Mouse (Mus musculus) midbrain, embryonic 11.5 days (tissue): Measurements from ENCODE around the gene Psma6. TPM values are rescaled to one million over a fixed set of nuclear protein-coding genes. Genes with fewer than 3 reads are reported as not detected.

ENCODE experiments used
- ATAC-seq: fragments of 200-750 bp; cut with Nextera tagmentation; 2 replicates; pipeline ENCODE4 v1.8.0; 2017; ENCODE audit warnings: moderate TSS enrichment, moderate library complexity; ENCODE audit not compliant: low FRiP score
- DNase-seq: peaks from one replicate; pipeline ENCODE4 v3.0.0; 2015; ENCODE audit warnings: low spot score; ENCODE audit errors: missing footprints
- H3K27ac ChIP-seq: fragments of 300-500 bp; sonication (generic); 2 replicates; pipeline ENCODE4 v1.5.1; 2014; ENCODE audit warnings: low read depth, low read length
- H3K27me3 ChIP-seq: fragments of 300-500 bp; sonication (generic); 2 replicates; pipeline ENCODE4 v1.6.1; 2014; ENCODE audit warnings: mild to moderate bottlenecking, low read length, moderate library complexity, mixed read lengths; ENCODE audit not compliant: control insufficient read depth, insufficient read depth
- H3K36me3 ChIP-seq: fragments of 300-500 bp; sonication (generic); 2 replicates; pipeline ENCODE4 v1.6.1; 2014; ENCODE audit warnings: mild to moderate bottlenecking, low read length, moderate library complexity, mixed read lengths; ENCODE audit not compliant: control insufficient read depth, insufficient read depth
- H3K4me1 ChIP-seq: fragments of 300-500 bp; sonication (generic); 2 replicates; pipeline ENCODE4 v1.6.1; 2014; ENCODE audit warnings: low read length; ENCODE audit not compliant: control insufficient read depth, insufficient read depth
- H3K4me2 ChIP-seq: fragments of 300-500 bp; sonication (generic); 2 replicates; pipeline ENCODE4 v1.6.1; 2014; ENCODE audit warnings: mild to moderate bottlenecking, moderate library complexity
- H3K4me3 ChIP-seq: fragments of 300-500 bp; sonication (generic); 2 replicates; pipeline ENCODE4 v1.5.1; 2014; ENCODE audit warnings: low read depth, low read length
- H3K9ac ChIP-seq: fragments of 300-500 bp; sonication (generic); 2 replicates; pipeline ENCODE4 v1.6.1; 2014; ENCODE audit warnings: low read length
- H3K9me3 ChIP-seq: fragments of 300-500 bp; sonication (generic); 2 replicates; pipeline ENCODE4 v1.6.1; 2016; ENCODE audit warnings: low read length; ENCODE audit not compliant: control insufficient read depth
- WGBS: fragments of 180-500 bp; shearing (Covaris S2); extraction: QIAGEN DNeasy Blood & Tissue Kit; methylation state at CpG from one replicate; pipeline ENCODE4 v1.1.7; 2014; 5-methylcytosine and 5-hydroxymethylcytosine counted together
- polyA plus RNA-seq: library from polyadenylated mRNA; unstranded; fragments of >200 nt; fragmentation: Nextera tagmentation; extraction: Ambion mirVana; gene quantifications from 2 replicates; pipeline ENCODE4 v1.2.1, GENCODE M21; 2014

The Psma6 gene
- polyA plus RNA-seq, 1 experiment from 2014 or later = 513 TPM

GRCm38 (mm10) chr12:55398240-55399127 is 14.5 kb downstream of the Psma6 start:
- peak overlapping the region; percentile 73 for H3K9ac ChIP-seq
- DNase-seq (peak; percentile 99), ATAC-seq (peak; percentile 99)
- H3K27ac ChIP-seq = peak overlapping the region; percentile 69
- WGBS = under 1% methylated on average over 51 of the region's 51 CpGs
- no peaks in the 10 kb centered on the region for H3K27me3 ChIP-seq
- no peaks in the 10 kb centered on the region for H3K9me3 ChIP-seq
- no peaks in the 10 kb centered on the region for H3K36me3 ChIP-seq
- peak overlapping the region; percentile 96 for H3K4me2 ChIP-seq
- H3K4me1 ChIP-seq = peaks cover 10% of the 10 kb centered on the region
- H3K4me3 ChIP-seq = peak overlapping the region; percentile 83

- WGBS = under 1% methylated on average over 20 of the region's 20 CpGs
- no peaks in the 10 kb centered on the region for H3K36me3 ChIP-seq
- DNase-seq (no peak), ATAC-seq (peak; percentile 30)
- peaks cover 10% of the 10 kb centered on the region for H3K4me1 ChIP-seq
- no peaks in the 10 kb centered on the region for H3K27me3 ChIP-seq
- H3K4me3 ChIP-seq = peak overlapping the region; percentile 83
- H3K27ac ChIP-seq = peak overlapping the region; percentile 64; the same call in 1 of the 2 replicates
- H3K4me2 ChIP-seq = peak overlapping the region; percentile 96
- no peaks in the 10 kb centered on the region for H3K9me3 ChIP-seq
- H3K9ac ChIP-seq = peak overlapping the region; percentile 73
These were observed 15.2 kb downstream of the Psma6 start for GRCm38 (mm10) chr12:55399128-55399677.

GRCm38 (mm10) chr12:55407888-55408287 is 23.9 kb downstream of the Psma6 start:
- Histone ChIP-seq H3K4me1 (no peaks in the 10 kb centered on the region), H3K36me3 (peaks cover 6% of the 10 kb centered on the region; the same call in 1 of the 2 replicates), H3K27me3 (no peaks in the 10 kb centered on the region), H3K27ac (no peak overlapping the region), H3K4me2 (no peak overlapping the region), H3K9ac (no peak overlapping the region), H3K4me3 (no peak overlapping the region), H3K9me3 (no peaks in the 10 kb centered on the region)
- 95% methylated on average over 5 of the region's 5 CpGs for WGBS
- ATAC-seq (no peak), DNase-seq (no peak)

DNA sequence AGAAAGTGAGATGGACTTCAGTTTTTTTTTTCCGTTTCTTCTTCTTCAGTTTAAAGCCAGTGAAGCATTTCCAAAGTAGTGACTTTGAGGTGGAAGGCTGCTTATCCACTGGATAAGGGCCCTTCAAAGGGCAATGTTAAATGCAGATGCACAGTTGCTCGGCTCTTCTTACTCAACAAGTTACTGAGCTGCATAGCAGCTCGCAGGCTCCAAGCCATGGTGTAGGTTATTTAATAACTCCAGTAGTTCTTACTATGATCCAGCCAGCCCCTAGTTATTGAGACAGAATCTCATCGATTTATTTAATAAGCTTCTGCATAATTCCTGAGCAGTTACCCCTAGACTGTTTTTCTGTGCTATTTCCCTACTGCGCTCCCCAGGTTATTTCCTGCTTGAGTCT is 31.2 kb downstream of the Psma6 start:
- ATAC-seq = no peak

DNA sequence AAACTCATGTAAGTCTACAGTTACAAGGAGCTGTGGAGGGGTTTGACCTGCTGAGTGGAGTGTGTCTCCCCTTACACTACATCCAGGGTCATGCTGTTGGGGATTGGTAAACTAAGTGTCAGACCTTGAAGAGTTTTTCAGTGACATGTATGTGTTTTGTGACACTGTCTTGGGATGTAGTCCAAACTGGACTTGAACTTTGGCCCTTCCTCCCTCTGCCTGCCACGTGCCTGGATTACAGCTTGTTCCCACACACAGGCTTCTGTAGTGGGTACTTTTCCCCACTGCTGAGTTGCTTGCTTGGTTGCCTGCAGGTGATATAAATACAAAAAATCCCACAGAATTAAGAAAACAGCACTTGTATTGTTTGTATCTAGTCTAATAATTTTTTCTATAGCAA is 31.7 kb downstream of the Psma6 start:
- 94% methylated on average over 1 of the region's 1 CpGs for WGBS
- no peak for ATAC-seq
- Histone ChIP-seq H3K9ac (no peak overlapping the region), H3K27ac (no peak overlapping the region), H3K4me1 (no peaks in the 10 kb centered on the region), H3K4me2 (no peak overlapping the region), H3K9me3 (no peaks in the 10 kb centered on the region), H3K4me3 (no peak overlapping the region), H3K36me3 (peaks cover 32% of the 10 kb centered on the region), H3K27me3 (no peaks in the 10 kb centered on the region)
- no peak for DNase-seq

More for the DNA sequence above, 31.2 kb downstream of the Psma6 start:
- peaks cover 32% of the 10 kb centered on the region for H3K36me3 ChIP-seq
- WGBS = 96% methylated on average over 5 of the region's 5 CpGs
- H3K4me2 ChIP-seq = no peak overlapping the region
- DNase-seq = no peak
- H3K4me3 ChIP-seq = no peak overlapping the region
- no peaks in the 10 kb centered on the region for H3K27me3 ChIP-seq
- H3K27ac ChIP-seq = no peak overlapping the region
- no peak overlapping the region for H3K9ac ChIP-seq
- H3K9me3 ChIP-seq = no peaks in the 10 kb centered on the region
- H3K4me1 ChIP-seq = no peaks in the 10 kb centered on the region

DNA sequence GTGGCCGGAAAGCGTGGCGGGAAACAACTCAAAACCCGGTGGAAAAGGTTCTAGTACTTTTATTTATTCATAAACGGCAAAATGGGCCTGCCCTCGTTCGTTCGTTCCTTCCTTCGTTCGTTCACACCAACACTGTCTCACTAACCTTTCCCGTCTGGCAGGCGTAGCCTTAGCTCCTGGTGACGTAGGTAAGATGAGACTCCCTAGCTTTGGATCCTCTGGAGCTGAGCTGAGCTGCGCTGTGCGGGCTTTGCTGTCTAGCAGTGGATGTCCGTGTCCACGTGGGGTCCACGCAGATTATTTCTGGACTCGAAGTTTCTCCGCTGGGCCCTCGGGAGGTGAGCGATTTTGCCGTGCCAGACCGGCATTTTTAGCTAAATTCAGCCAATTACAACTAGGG is 36.2 kb downstream of the Psma6 start:
- ATAC-seq (no peak), DNase-seq (no peak)
- Histone ChIP-seq H3K4me2 (no peak overlapping the region), H3K9me3 (no peaks in the 10 kb centered on the region), H3K4me1 (no peaks in the 10 kb centered on the region), H3K4me3 (no peak overlapping the region), H3K27ac (no peak overlapping the region), H3K9ac (no peak overlapping the region), H3K27me3 (no peaks in the 10 kb centered on the region), H3K36me3 (peaks cover 19% of the 10 kb centered on the region)
- WGBS = 93% methylated on average over 24 of the region's 24 CpGs

DNA sequence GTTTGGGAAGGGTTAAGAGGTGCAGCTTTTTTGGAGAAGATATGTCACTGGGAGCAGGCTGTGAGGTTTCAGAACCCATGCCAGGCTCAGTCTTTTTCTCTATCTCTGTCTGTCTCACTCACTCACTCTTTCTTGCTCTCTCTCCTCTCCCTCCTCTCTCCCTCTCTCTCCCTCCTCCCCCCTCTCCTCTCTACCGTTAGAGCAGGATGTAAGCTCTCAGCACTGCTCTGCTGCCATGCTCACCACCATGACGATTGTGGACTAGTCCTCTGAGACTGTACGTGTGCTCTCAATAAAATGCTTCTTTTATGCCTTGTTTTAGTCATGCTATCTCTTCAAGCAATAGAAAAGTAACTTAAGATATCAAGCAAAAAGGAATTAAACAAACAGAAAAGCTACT is 38.0 kb downstream of the Psma6 start:
- no peaks in the 10 kb centered on the region for H3K4me1 ChIP-seq
- DNase-seq (no peak), ATAC-seq (no peak)
- H3K9me3 ChIP-seq = no peaks in the 10 kb centered on the region
- WGBS = 61% methylated on average over 3 of the region's 3 CpGs
- no peak overlapping the region for H3K27ac ChIP-seq
- peaks cover 12% of the 10 kb centered on the region for H3K36me3 ChIP-seq
- no peak overlapping the region for H3K4me3 ChIP-seq
- no peak overlapping the region for H3K4me2 ChIP-seq
- no peak overlapping the region for H3K9ac ChIP-seq
- no peaks in the 10 kb centered on the region for H3K27me3 ChIP-seq

- no peak overlapping the region for H3K4me2 ChIP-seq
- H3K27ac ChIP-seq = no peak overlapping the region
- H3K27me3 ChIP-seq = no peaks in the 10 kb centered on the region
- no peak overlapping the region for H3K9ac ChIP-seq
- DNase-seq (no peak), ATAC-seq (no peak)
- H3K36me3 ChIP-seq = no peaks in the 10 kb centered on the region
- no peaks in the 10 kb centered on the region for H3K9me3 ChIP-seq
- no peak overlapping the region for H3K4me3 ChIP-seq
- no peaks in the 10 kb centered on the region for H3K4me1 ChIP-seq
- WGBS = 89% methylated on average over 7 of the region's 7 CpGs
These were observed 42.3 kb downstream of the Psma6 start for GRCm38 (mm10) chr12:55426300-55426699.

- Histone ChIP-seq H3K36me3 (no peaks in the 10 kb centered on the region), H3K27ac (no peak overlapping the region)
- 87% methylated on average over 8 of the region's 8 CpGs for WGBS
These were observed 45.2 kb downstream of the Psma6 start for GRCm38 (mm10) chr12:55429201-55429600.

More at GRCm38 (mm10) chr12:55429201-55429600, 45.2 kb downstream of the Psma6 start:
- Histone ChIP-seq H3K9me3 (no peaks in the 10 kb centered on the region), H3K4me3 (no peak overlapping the region), H3K27me3 (no peaks in the 10 kb centered on the region), H3K9ac (no peak overlapping the region), H3K4me2 (no peak overlapping the region), H3K4me1 (no peaks in the 10 kb centered on the region)
- ATAC-seq (no peak), DNase-seq (no peak)
